Mouse (Mus musculus) gastrocnemius, adult 8-10 months (tissue): ENCODE measurements around the gene Pacrg. TPM values are rescaled to one million over a fixed set of nuclear protein-coding genes. Genes with fewer than 3 reads are reported as not detected.
A peak's percentile ranks its signal among the peaks of the same experiment; 100 is the strongest.

Source experiments
- DNase-seq, 2 experiments: peaks; one replicate each; pipeline ENCODE4 v3.0.0; 2022; ENCODE audit warnings: low spot score in 2 of 2
- total RNA-seq, 4 experiments: library from RNA; stranded (reverse); gene quantifications; 2 replicates each; pipeline ENCODE4 v1.2.4; 2022

The Pacrg gene
- total RNA-seq, 4 experiments from 2014 or later = 1.2 to 3.0 (median 1.8) TPM

DNA sequence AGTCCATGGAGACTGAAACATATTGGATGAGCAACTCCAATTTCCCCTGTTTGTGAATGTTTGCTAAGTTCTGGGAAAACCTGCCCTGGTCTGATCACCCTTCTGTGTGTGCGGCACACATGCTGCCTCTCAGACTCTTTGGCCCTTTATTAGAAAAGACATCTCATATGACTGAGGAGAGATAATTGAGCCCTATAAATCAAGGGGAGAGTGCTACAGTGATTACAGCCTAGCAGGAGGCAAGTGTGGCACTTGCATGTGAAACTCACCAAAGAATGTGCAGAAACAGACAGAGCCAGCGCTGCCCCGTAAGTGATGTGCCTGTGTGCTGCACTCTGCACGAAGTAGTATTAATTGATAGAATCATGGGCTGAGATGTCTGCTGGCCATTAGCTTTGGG, 383.7 kb downstream of the Pacrg start:
- DNase-seq = no peak

GRCm38 (mm10) chr17:10455961-10456360, 384.1 kb downstream of the Pacrg start:
- DNase-seq = no peak

- no peak for DNase-seq
Observed at GRCm38 (mm10) chr17:10454406-10454805, 385.7 kb downstream of the Pacrg start.

- no peak for DNase-seq
Observed at GRCm38 (mm10) chr17:10452801-10453200, 387.3 kb downstream of the Pacrg start.

DNA sequence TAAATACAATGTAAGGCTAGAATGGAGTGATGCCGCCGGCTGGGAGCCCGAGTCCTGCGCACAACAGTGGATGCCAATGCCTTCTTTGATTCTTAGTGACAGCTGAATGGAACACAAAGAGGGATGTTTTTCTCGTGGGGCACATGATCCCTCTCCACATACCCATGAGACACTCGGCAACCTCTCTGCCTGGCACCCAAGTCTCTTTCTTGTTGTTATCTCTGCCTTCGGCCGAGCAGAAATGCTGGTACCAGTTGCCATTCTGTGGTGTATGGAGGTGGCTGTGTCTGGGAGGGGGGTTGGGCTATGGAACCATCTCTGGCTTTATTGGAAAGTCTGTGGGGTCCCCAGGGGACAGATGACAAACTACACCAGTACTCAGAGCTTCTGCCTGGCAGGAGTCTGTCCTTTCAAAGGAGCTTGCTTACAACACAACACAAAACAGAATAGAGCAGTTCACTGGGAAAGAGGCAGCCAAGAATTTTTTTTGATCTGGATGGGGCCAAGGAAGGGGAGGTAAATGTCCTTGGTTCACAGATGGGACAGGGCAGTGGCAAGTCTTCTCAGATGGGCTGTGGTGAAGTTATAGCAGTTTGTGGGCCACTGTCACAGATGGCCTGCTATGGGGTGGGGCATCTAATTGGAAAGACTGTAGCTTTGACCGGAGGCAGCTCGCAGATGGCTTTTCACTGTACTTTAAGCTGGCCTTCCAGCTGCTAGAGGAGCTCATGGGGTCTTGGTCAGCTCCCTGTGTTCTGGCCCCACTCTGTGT, 388.6 kb downstream of the Pacrg start:
- DNase-seq = no peak

DNA sequence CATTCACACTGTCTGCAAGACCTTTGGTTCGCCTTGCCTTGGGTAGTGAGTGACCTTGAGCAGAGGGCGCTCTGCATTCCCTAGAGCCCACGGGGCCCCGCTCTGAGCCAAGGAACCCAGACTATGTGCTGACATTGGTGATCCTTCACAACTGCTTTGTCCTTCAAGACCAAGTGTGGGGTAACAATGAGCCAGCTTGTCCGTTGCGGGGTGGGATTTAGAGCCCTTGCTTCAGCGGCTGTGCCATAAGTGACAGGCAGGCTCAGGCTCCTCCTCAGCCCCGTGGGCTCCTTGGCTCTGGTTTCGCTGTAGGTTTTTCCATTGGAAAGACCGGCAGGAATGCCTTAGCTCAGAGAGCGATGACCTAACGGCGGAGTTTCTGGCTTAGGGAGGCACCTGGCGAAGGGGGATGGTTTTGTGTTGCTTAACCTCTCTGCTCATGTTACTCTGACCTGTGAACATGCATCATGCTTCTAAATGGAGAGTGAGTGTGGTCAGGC, 390.3 kb downstream of the Pacrg start:
- DNase-seq = peak; percentile 51 to 75

- no peak for DNase-seq
Observed at GRCm38 (mm10) chr17:10448417-10448816, 391.7 kb downstream of the Pacrg start.

- DNase-seq = no peak
Observed at GRCm38 (mm10) chr17:10441501-10442111, 398.5 kb downstream of the Pacrg start.

DNA sequence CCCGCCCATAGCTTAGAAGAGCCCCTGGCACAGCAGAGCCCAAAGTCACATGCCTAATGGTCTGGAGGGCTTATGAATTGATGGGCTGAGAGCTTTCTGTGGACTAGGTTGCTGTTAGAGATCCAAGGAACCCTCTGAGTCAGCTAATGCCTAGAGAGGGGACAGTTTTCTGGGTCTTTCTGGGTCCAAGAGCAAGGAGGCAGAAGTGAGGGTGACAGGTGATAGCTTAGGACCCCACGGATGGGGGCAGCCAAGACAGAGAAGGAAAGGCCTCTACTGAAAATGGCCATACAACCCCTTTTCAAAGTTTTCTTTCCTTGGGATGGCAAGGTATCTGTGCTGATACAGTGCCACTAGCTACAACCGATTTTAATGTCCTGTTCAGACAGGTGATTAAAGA, 399.1 kb downstream of the Pacrg start:
- DNase-seq = no peak

- no peak for DNase-seq
Observed at GRCm38 (mm10) chr17:10439815-10440214, 400.3 kb downstream of the Pacrg start.

- DNase-seq = no peak
Observed at GRCm38 (mm10) chr17:10434867-10435266, 405.2 kb downstream of the Pacrg start.

DNA sequence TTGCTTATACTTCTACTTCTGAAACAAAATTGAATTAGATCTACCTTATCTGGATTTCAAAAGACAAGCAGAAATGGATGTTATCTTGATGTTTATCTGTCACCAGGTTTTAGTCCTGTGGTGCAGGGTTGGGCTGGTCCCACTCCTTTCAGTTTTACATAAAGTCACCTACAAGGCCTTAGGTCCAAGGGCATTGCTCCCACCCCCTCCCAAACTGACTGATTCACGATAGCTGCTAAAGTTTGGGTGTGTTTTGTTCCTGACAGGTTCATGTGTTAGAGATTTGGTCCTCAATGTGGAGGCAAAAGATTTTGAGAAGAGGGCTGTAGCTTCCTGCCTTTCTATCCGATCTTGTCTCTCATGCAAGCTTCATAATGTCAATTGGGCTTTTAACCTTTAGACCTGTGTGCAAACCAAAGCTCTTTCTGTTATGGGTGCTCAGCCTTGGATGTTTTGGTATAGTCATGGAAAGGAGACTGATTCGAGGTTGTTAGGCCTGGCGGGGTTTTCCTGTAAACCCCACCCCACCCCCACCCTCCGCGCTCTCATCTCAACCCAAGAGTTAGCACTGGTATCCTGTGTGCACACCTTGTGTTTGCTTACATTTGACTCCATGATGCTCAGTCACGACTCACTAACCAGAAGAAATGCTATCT, 407.5 kb downstream of the Pacrg start:
- no peak for DNase-seq

DNA sequence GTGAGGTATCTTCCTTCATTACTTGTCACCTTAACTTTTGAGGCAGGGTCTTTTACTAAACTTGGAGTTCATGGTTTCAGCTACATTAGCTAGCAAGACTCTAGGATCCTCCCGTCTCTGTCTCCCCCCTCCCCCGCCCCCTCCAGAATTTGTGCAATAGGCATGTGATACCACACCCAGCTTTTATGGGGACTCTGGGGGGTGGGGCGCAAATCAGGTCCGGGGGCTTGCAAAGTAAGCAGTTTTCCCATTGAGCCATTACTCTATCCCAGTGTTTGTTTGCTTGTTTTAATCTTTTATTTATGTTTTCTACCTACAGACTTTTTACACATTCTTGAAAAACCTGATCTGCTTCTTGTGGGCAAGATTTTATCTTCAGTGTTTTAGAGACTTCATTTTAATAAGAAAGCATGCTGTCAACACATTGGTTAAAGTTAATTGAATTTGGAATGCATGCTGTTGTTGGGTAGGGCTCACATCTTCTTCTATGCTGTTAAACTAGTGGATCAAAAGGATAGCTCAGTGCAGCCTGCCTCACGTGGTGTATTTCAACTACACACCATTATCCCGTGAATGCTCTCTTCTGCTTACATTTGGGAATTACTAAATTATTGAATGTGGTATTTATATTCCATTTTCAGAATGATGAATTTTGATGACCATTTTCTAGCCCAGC, 408.1 kb downstream of the Pacrg start:
- no peak for DNase-seq

DNA sequence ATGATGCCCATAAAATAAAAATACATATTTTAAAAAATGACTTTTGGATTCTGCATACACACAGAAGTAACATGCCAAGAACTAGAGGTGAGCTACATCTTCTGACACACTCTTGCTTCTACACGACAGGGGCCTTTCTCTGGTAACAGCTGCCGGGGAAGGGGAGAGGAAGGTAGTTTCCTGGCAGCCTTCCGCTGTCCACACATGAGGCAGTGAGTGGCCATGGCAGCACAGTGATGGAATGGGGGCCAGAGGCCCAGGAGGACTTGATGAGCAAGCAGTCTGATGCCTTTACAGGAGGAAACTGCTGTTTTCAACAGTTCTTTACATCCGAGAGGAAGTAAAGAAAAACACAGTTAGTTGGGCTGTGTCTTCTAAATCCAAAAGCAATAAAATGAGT, 409.3 kb downstream of the Pacrg start:
- DNase-seq = no peak

GRCm38 (mm10) chr17:10429406-10429805, 410.7 kb downstream of the Pacrg start:
- DNase-seq = no peak

DNA sequence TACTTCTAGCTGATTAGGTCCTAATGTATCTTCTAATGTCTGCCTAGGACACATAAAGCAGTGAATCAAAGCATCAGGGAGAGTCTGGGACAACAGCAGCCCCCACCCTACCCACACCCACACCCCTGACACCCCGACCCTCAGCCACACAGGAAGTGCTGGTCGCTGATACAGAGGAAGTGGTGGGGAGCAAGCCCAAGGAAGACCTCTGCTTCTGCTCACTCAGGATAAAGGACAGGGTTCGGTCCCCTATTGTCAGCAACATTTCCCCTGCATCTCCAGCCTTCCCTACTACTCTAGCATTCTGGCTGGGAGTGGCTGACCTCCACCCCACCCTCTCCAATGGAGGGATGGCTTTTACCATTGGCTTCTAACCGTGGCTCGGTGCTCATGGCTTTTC, 414.8 kb downstream of the Pacrg start:
- no peak for DNase-seq

DNA sequence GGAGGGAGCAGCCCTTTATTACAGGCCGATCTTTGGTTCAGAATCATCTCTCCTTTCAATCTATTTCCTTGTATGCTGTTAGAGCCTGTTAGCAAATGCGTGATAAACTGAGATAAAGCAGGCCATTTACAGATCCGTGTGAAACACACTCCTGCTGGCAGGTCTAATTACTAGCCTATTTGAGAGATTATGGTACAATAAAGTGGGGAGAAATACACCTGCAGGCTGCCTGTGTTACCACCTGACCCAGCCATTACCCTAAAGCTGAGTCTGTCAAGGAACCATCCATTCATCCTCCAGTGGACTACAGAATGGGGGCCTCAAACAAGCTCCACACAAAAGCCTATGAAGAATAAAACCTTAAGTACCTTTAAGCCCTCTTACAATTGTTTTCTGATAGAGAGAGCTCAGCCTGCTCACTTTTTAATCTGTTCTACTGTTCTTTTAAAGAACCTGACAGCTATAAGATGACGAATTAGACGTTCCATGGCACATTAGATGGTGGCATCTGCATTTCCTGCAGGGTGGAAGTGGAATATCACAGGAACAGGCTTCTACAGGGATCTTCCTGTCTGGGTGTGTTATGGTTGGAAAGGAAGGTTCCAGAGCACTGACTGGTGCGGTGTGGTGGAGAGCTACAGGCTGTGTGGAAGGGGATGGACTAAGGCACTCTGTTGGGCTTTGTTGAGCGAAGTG, 422.4 kb downstream of the Pacrg start:
- no peak for DNase-seq

GRCm38 (mm10) chr17:10416995-10417394, 423.1 kb downstream of the Pacrg start:
- DNase-seq = peak in 1 of 2 experiments; percentile 29

DNA sequence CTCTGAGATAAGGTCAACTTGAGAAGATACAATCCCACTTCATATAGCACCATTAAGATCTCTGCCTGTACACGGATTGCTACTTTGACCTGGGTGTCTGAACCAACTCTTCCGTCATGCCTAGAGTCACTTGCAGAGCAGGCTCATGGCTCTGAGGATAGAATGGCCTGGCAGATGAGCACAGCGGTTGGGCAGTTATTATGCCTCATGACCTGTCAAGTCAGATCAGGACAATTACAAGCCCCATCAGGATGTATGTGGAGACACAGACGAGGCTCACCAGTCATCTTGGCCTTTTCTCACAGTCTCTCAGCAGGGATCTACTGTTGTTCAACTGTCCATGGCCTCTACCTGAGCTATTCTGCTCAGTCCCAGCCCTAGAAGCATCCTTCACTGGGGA, 424.0 kb downstream of the Pacrg start:
- no peak for DNase-seq

DNA sequence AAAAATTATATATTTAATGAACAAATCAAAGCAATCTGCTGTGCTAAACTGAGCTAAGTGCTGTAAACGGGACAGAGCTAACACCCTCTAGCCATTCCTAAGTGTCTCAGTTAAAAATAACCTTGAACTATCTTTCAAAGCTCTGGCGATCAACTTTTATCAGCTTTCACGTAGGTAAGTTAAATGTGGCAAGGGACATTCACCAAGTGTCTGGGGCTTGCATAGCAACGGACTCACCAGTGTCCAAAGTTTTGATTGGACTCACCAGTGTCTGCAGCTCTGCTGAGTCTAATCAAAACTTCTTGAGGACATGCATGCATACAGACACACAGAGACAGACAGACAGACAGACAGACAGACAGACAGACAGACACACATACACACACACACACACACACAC, 425.7 kb downstream of the Pacrg start:
- no peak for DNase-seq

GRCm38 (mm10) chr17:10413870-10414269, 426.2 kb downstream of the Pacrg start:
- DNase-seq = no peak
